Mouse (Mus musculus) testis, adult 2 months (tissue): Measurements from ENCODE around the gene Cela3b. TPM values are rescaled to one million over a fixed set of nuclear protein-coding genes. Genes with fewer than 3 reads are reported as not detected.

Experiments
- H3K27ac ChIP-seq: fragments of 200-500 bp; 2 replicates; pipeline ENCODE4 v1.5.1; 2012; ENCODE audit warnings: low read depth, low read length; ENCODE audit not compliant: control insufficient read depth, insufficient read depth
- H3K27me3 ChIP-seq: fragments of 200-500 bp; 2 replicates; pipeline ENCODE4 v1.6.1; 2012; ENCODE audit warnings: mild to moderate bottlenecking, low read length, moderate library complexity; ENCODE audit not compliant: control insufficient read depth, insufficient read depth
- H3K36me3 ChIP-seq: fragments of 200-500 bp; 2 replicates; pipeline ENCODE4 v1.6.1; 2012; ENCODE audit warnings: mild to moderate bottlenecking, low read length; ENCODE audit not compliant: control insufficient read depth, insufficient read depth
- H3K4me1 ChIP-seq: fragments of 200-500 bp; 2 replicates; pipeline ENCODE4 v1.6.1; 2012; ENCODE audit warnings: low read length; ENCODE audit not compliant: control insufficient read depth, insufficient read depth
- H3K4me3 ChIP-seq: fragments of 200-500 bp; 2 replicates; pipeline ENCODE4 v1.5.1; 2012; ENCODE audit warnings: low read depth, mild to moderate bottlenecking, low read length, moderate library complexity, mixed read lengths; ENCODE audit not compliant: control insufficient read depth
- CTCF ChIP-seq: fragments of 200-500 bp; IDR thresholded peaks from 2 replicates; pipeline ENCODE4 v1.5.1; 2012; ENCODE audit warnings: low read depth, mild to moderate bottlenecking, inconsistent platforms, low read length, moderate library complexity; ENCODE audit not compliant: control insufficient read depth, insufficient read depth, insufficient replicate concordance
- POLR2A ChIP-seq: fragments of 200-500 bp; IDR thresholded peaks from 2 replicates; pipeline ENCODE4 v1.6.1; 2012; ENCODE audit warnings: low read depth, mild to moderate bottlenecking, inconsistent platforms, low read length, moderate library complexity; ENCODE audit not compliant: control insufficient read depth
- polyA plus RNA-seq: library from polyadenylated mRNA; depleted of rRNA; stranded (reverse); fragments of >200 nt; gene quantifications from 2 replicates; pipeline ENCODE4 v1.2.3, GENCODE M21; 2012

Gene Cela3b
- polyA plus RNA-seq, 1 experiment: 3.3 TPM

GRCm38 (mm10) chr4:137469081-137469844 is 38.9 kb upstream of the Cela3b start:
- peak overlapping the region; percentile 87 for H3K4me3 ChIP-seq
- 0 out of 2 replicates have a peak overlapping the region, but pooled peaks have one; percentile 26 for H3K27ac ChIP-seq
- H3K27me3 ChIP-seq: no peaks in the 10 kb centered on the region
- H3K36me3 ChIP-seq: no peaks in the 10 kb centered on the region
- TF ChIP-seq CTCF (no peak), POLR2A (no peak)
- H3K4me1 ChIP-seq: peaks cover 24% of the 10 kb centered on the region

- TF ChIP-seq POLR2A: no peak
- TF ChIP-seq CTCF: no peak
- no peaks in the 10 kb centered on the region for H3K36me3 ChIP-seq
- H3K27me3 ChIP-seq: no peaks in the 10 kb centered on the region
- peak within 1 kb of the TSS; percentile 89 for H3K4me3 ChIP-seq
- 0 out of 2 replicates have a peak within 1 kb of the TSS, but pooled peaks have one; percentile 26 for H3K27ac ChIP-seq
- H3K4me1 ChIP-seq: peaks cover 24% of the 10 kb centered on the region
Measured at GRCm38 (mm10) chr4:137468260-137469080, 38.1 kb upstream of the Cela3b start, which contains the start of gene Hspg2. Gene Hspg2, plus strand, starts transcription at chr4:137468769.

- no peaks in the 10 kb centered on the region for H3K36me3 ChIP-seq
- H3K27ac ChIP-seq: no peak overlapping the region
- peaks cover 22% of the 10 kb centered on the region for H3K4me1 ChIP-seq
- no peak overlapping the region for H3K4me3 ChIP-seq
- no peak for TF ChIP-seq POLR2A
- TF ChIP-seq CTCF: no peak
- no peaks in the 10 kb centered on the region for H3K27me3 ChIP-seq
Measured at GRCm38 (mm10) chr4:137467525-137467924, 37.2 kb upstream of the Cela3b start.

- H3K4me1 ChIP-seq: peaks cover 22% of the 10 kb centered on the region
- H3K27ac ChIP-seq: no peak overlapping the region; the same call in 1 of the 2 replicates
Measured at GRCm38 (mm10) chr4:137466991-137467390, 36.7 kb upstream of the Cela3b start.

GRCm38 (mm10) chr4:137465125-137465787 is 34.9 kb upstream of the Cela3b start:
- H3K27ac ChIP-seq: peak overlapping the region; percentile 72
- no peak for TF ChIP-seq CTCF
- TF ChIP-seq POLR2A: no peak
- peaks cover 20% of the 10 kb centered on the region for H3K4me1 ChIP-seq

More at GRCm38 (mm10) chr4:137466991-137467390, 36.7 kb upstream of the Cela3b start:
- H3K27me3 ChIP-seq: no peaks in the 10 kb centered on the region
- TF ChIP-seq POLR2A: no peak
- no peak for TF ChIP-seq CTCF
- H3K4me3 ChIP-seq: no peak overlapping the region
- H3K36me3 ChIP-seq: no peaks in the 10 kb centered on the region

GRCm38 (mm10) chr4:137461981-137462690 is 31.8 kb upstream of the Cela3b start:
- H3K36me3 ChIP-seq: no peaks in the 10 kb centered on the region
- 0 out of 2 replicates have a peak, but pooled peaks cover 2% of the 10 kb centered on the region for H3K4me1 ChIP-seq
- no peak overlapping the region for H3K27ac ChIP-seq
- H3K4me3 ChIP-seq: no peak overlapping the region
- H3K27me3 ChIP-seq: no peaks in the 10 kb centered on the region
- TF ChIP-seq CTCF (no peak), POLR2A (no peak)

More at GRCm38 (mm10) chr4:137465125-137465787, 34.9 kb upstream of the Cela3b start:
- H3K36me3 ChIP-seq: no peaks in the 10 kb centered on the region
- no peak overlapping the region for H3K4me3 ChIP-seq
- no peaks in the 10 kb centered on the region for H3K27me3 ChIP-seq

- Histone ChIP-seq H3K4me3 (no peak overlapping the region), H3K27me3 (no peaks in the 10 kb centered on the region), H3K4me1 (peaks cover 2% of the 10 kb centered on the region; the same call in 1 of the 2 replicates), H3K27ac (no peak overlapping the region), H3K36me3 (no peaks in the 10 kb centered on the region)
- no peak for TF ChIP-seq POLR2A
- TF ChIP-seq CTCF: no peak
Measured at GRCm38 (mm10) chr4:137461217-137461616, 30.9 kb upstream of the Cela3b start.
